Mouse (Mus musculus) kidney, adult 2 months (tissue): Measurements from ENCODE around the gene Magohb.

Experiments used
- CTCF ChIP-seq: fragments of 200-500 bp; conservative IDR thresholded peaks from 2 replicates; pipeline ENCODE4 v1.5.1; 2011; ENCODE audit warnings: low read depth, mild to moderate bottlenecking, control low read depth, low read length, moderate library complexity, mixed read lengths; ENCODE audit not compliant: insufficient read depth, insufficient read length
- POLR2A ChIP-seq: fragments of 200-500 bp; IDR thresholded peaks from one replicate; pipeline ENCODE4 v1.6.1; 2011; ENCODE audit warnings: low read depth, low read length, control low read depth

GRCm38 (mm10) chr6:131294435-131295112 lies 1.5 kb upstream of the Magohb start:
- TF ChIP-seq CTCF (no peak), POLR2A (no peak)
